Comparison of ENCODE assay signal across 26 mouse cellular contexts in genomic region chr17:86915540-86915939, GRCm38 (mm10). TPM values are rescaled to one million over a fixed set of nuclear protein-coding genes. Genes with fewer than 3 reads are reported as not detected.
DNase-seq lines count a peak whose midpoint lies in the region; ATAC-seq and TF ChIP-seq lines count a peak whose summit lies in the region.
"Had no signal": no experiment of that assay in that cellular context is flagged by ENCODE, and none has a peak within 500 bp of the region (broad histone marks: within the 10 kb centered on the region; RNA-seq: fewer than 3 reads in every experiment).

No protein-coding gene starts in this region.

- H3K4me1 ChIP-seq in kidney, adult 2 months (ENCODE audit: control insufficient read depth, insufficient read depth, low read length): no peaks in the 10 kb centered on the region
- H3K4me1 ChIP-seq in kidney, embryonic 15.5 days: peaks cover 8% of the 10 kb centered on the region
- H3K4me1 ChIP-seq in midbrain, postnatal 0 days (ENCODE audit: insufficient read depth, low read length): no peaks in the 10 kb centered on the region
- peaks cover 10% of the 10 kb centered on the region for H3K4me1 ChIP-seq in midbrain, embryonic 10.5 days
- H3K4me1 ChIP-seq: embryonic facial prominence, embryonic 13.5 days; forebrain, embryonic 15.5 days; midbrain, embryonic 12.5 days; stomach, embryonic 15.5 days had no signal

- ATAC-seq in kidney, embryonic 15.5 days (replicated peaks; ENCODE audit: low FRiP score): no peak
- ATAC-seq in midbrain, postnatal 0 days (ENCODE audit: low FRiP score): no peak
- ATAC-seq: forebrain, embryonic 15.5 days had no signal

- 85% methylated on average over 4 of the region's 4 CpGs for WGBS in kidney, adult 2 months
- 86% methylated on average over 4 of the region's 4 CpGs for WGBS in kidney, embryonic 15.5 days
- whole genome bisulfite sequencing in midbrain, postnatal 0 days: 78% methylated on average over 4 of the region's 4 CpGs
- WGBS in midbrain, embryonic 10.5 days: 80% methylated on average over 4 of the region's 4 CpGs

- no peak overlapping the region for H3K9ac ChIP-seq in kidney, embryonic 15.5 days
- H3K9ac ChIP-seq in midbrain, postnatal 0 days (replicated peaks; ENCODE audit: low read length, poor library complexity, severe bottlenecking): no peak overlapping the region
- H3K9ac ChIP-seq: embryonic facial prominence, embryonic 13.5 days; forebrain, embryonic 15.5 days; midbrain, embryonic 12.5 days; stomach, embryonic 15.5 days had no signal

- no peak overlapping the region for H3K4me2 ChIP-seq in kidney, embryonic 15.5 days
- H3K4me2 ChIP-seq in midbrain, postnatal 0 days (ENCODE audit: low read depth, low read length, poor library complexity, severe bottlenecking): no peak overlapping the region
- H3K4me2 ChIP-seq: embryonic facial prominence, embryonic 13.5 days; forebrain, embryonic 15.5 days; midbrain, embryonic 12.5 days; stomach, embryonic 15.5 days had no signal

- H3K36me3 ChIP-seq in kidney, adult 2 months (ENCODE audit: control insufficient read depth, insufficient read depth, low read length): no peaks in the 10 kb centered on the region
- H3K36me3 ChIP-seq in kidney, embryonic 15.5 days: no peaks in the 10 kb centered on the region
- H3K36me3 ChIP-seq in midbrain, postnatal 0 days (ENCODE audit: insufficient read depth, low read length): no peaks in the 10 kb centered on the region
- no peaks in the 10 kb centered on the region for H3K36me3 ChIP-seq in midbrain, embryonic 10.5 days
- H3K36me3 ChIP-seq: embryonic facial prominence, embryonic 13.5 days; forebrain, embryonic 15.5 days; midbrain, embryonic 12.5 days; stomach, embryonic 15.5 days had no signal

- no peaks in the 10 kb centered on the region for H3K9me3 ChIP-seq in kidney, embryonic 15.5 days (replicated peaks)
- H3K9me3 ChIP-seq in midbrain, postnatal 0 days (ENCODE audit: low read length): no peaks in the 10 kb centered on the region
- no peaks in the 10 kb centered on the region for H3K9me3 ChIP-seq in midbrain, embryonic 10.5 days (replicated peaks)
- H3K9me3 ChIP-seq: embryonic facial prominence, embryonic 13.5 days; forebrain, embryonic 15.5 days; midbrain, embryonic 12.5 days; stomach, embryonic 15.5 days had no signal

- H3K27me3 ChIP-seq in kidney, adult 2 months (replicated peaks; ENCODE audit: control insufficient read depth, insufficient read depth, low read length): no peaks in the 10 kb centered on the region
- no peaks in the 10 kb centered on the region for H3K27me3 ChIP-seq in kidney, embryonic 15.5 days
- no peaks in the 10 kb centered on the region for H3K27me3 ChIP-seq in midbrain, postnatal 0 days (ENCODE audit: insufficient read depth, low read length)
- H3K27me3 ChIP-seq in midbrain, embryonic 10.5 days (ENCODE audit: low read depth, poor library complexity, severe bottlenecking): no peaks in the 10 kb centered on the region
- H3K27me3 ChIP-seq: embryonic facial prominence, embryonic 13.5 days; forebrain, embryonic 15.5 days; stomach, embryonic 15.5 days had no signal

- H3K4me3 ChIP-seq in kidney, adult 2 months (ENCODE audit: insufficient read depth, low read depth, low read length): no peak overlapping the region
- H3K4me3 ChIP-seq in kidney, embryonic 15.5 days (replicated peaks): no peak overlapping the region
- H3K4me3 ChIP-seq in midbrain, postnatal 0 days (ENCODE audit: low read depth, low read length): no peak overlapping the region
- H3K4me3 ChIP-seq in midbrain, embryonic 10.5 days: no peak overlapping the region
- H3K4me3 ChIP-seq: embryonic facial prominence, embryonic 13.5 days; forebrain, embryonic 15.5 days; midbrain, embryonic 12.5 days; stomach, embryonic 15.5 days had no signal

- 0 out of 2 replicates have a peak, but pooled peaks have one; percentile 11 for TF ChIP-seq CTCF in kidney, adult 2 months (conservative IDR thresholded peaks at IDR 0.05; ENCODE audit: insufficient read depth, insufficient read length, low read depth, low read length)
- peak; percentile 34 for TF ChIP-seq CTCF in midbrain, postnatal 0 days (IDR thresholded peaks at IDR 0.05)

- TF ChIP-seq POLR2A in kidney, adult 2 months (IDR thresholded peaks at IDR 0.05; ENCODE audit: low read depth, low read length): no peak

- H3K27ac ChIP-seq in kidney, adult 2 months (ENCODE audit: insufficient read depth, low read depth, low read length): no peak overlapping the region
- no peak overlapping the region for H3K27ac ChIP-seq in kidney, embryonic 15.5 days
- H3K27ac ChIP-seq in midbrain, postnatal 0 days (ENCODE audit: low read depth, low read length): no peak overlapping the region
- no peak overlapping the region for H3K27ac ChIP-seq in midbrain, embryonic 10.5 days (replicated peaks)
- H3K27ac ChIP-seq: embryonic facial prominence, embryonic 13.5 days; forebrain, embryonic 15.5 days; macrophage; midbrain, embryonic 12.5 days; stomach, embryonic 15.5 days had no signal

- DNase-seq in kidney, adult 2 months: no peak
- DNase-seq in midbrain, postnatal 0 days (ENCODE audit: low spot score): no peak
- no peak for DNase-seq in midbrain, embryonic 10.5 days (ENCODE audit: low spot score)
- DNase-seq in ES-CJ7 (ENCODE audit: low read depth, low spot score): peak; percentile 44
- DNase-seq in naive thymus-derived CD4-positive, alpha-beta T cell, adult 2 months (ENCODE audit: low read depth): peak; percentile 30
- no peak for DNase-seq in spleen, postnatal 4 days (ENCODE audit: low spot score in 2 of 2)
- no peak for DNase-seq in retina, embryonic 14.5 days (ENCODE audit: low spot score)
- DNase-seq: adrenal gland, postnatal 14 days; cerebellum, adult 11 months; cerebellum, postnatal 14 days; gastrocnemius, postnatal 36 days; kidney, adult 9 months; layer of hippocampus, postnatal 36 days; lung, adult 2 months; spleen, adult 18-20 months had no signal

RNA-seq across cellular contexts. Expression of gene Tmem247, which starts 1.6 kb away (rescaled TPM):
- polyA plus RNA-seq in kidney, adult 2 months (2012; rRNA removed): not detected in 2 replicates
- not detected in 2 replicates for polyA plus RNA-seq in kidney, embryonic 15.5 days (2015; fragmentation: Nextera tagmentation; extraction: Ambion mirVana)
- not detected in 2 replicates for total RNA-seq in midbrain, postnatal 0 days (2014; rRNA removed)
- not detected in 2 replicates for polyA plus RNA-seq in midbrain, postnatal 0 days (2015; fragmentation: Nextera tagmentation; extraction: Ambion mirVana)
- not detected in 2 replicates for polyA plus RNA-seq in midbrain, embryonic 10.5 days (2016; fragmentation: Nextera tagmentation; extraction: Ambion mirVana)
- total RNA-seq: adrenal gland, postnatal 14 days; gastrocnemius, postnatal 36 days; layer of hippocampus, postnatal 36 days; left cerebral cortex, postnatal 25 days had no signal
- polyA plus RNA-seq: embryonic facial prominence, embryonic 13.5 days; forebrain, embryonic 15.5 days; heart, embryonic 16.5 days; hindbrain, embryonic 11.5 days; limb, embryonic 14.5 days; lung, adult 2 months; macrophage; midbrain, embryonic 12.5 days; neural tube, embryonic 14.5 days; stomach, embryonic 15.5 days had no signal

RNA-seq across cellular contexts. Expression of gene Atp6v1e2, which starts 32.2 kb away (rescaled TPM):
- not detected in 2 replicates for polyA plus RNA-seq in kidney, adult 2 months (2012; rRNA removed)
- polyA plus RNA-seq in kidney, embryonic 15.5 days (2015; fragmentation: Nextera tagmentation; extraction: Ambion mirVana): not detected in 2 replicates
- not detected in 2 replicates for total RNA-seq in midbrain, postnatal 0 days (2014; rRNA removed)
- 0.33 TPM in 1 of 2 replicates, not detected in the other for polyA plus RNA-seq in midbrain, postnatal 0 days (2015; fragmentation: Nextera tagmentation; extraction: Ambion mirVana)
- polyA plus RNA-seq in midbrain, embryonic 10.5 days (2016; fragmentation: Nextera tagmentation; extraction: Ambion mirVana): not detected in 2 replicates
- total RNA-seq: adrenal gland, postnatal 14 days; gastrocnemius, postnatal 36 days; layer of hippocampus, postnatal 36 days had no signal
- polyA plus RNA-seq: embryonic facial prominence, embryonic 13.5 days; forebrain, embryonic 15.5 days; heart, embryonic 16.5 days; hindbrain, embryonic 11.5 days; limb, embryonic 14.5 days; lung, adult 2 months; macrophage; neural tube, embryonic 14.5 days; stomach, embryonic 15.5 days had no signal

RNA-seq across cellular contexts. Expression of gene Rhoq, which starts 47.3 kb away (rescaled TPM):
- 27.1 and 30.8 TPM in 2 replicates for polyA plus RNA-seq in kidney, adult 2 months (2012; rRNA removed)
- polyA plus RNA-seq in kidney, embryonic 15.5 days (2015; fragmentation: Nextera tagmentation; extraction: Ambion mirVana): 16.3 and 16.9 TPM in 2 replicates
- total RNA-seq in midbrain, postnatal 0 days (2014; rRNA removed): 23.1 and 26.3 TPM in 2 replicates
- 4.3 and 5.1 TPM in 2 replicates for polyA plus RNA-seq in midbrain, postnatal 0 days (2015; fragmentation: Nextera tagmentation; extraction: Ambion mirVana)
- 9.0 and 9.9 TPM in 2 replicates for polyA plus RNA-seq in midbrain, embryonic 10.5 days (2016; fragmentation: Nextera tagmentation; extraction: Ambion mirVana)

Comparison
In these comparisons a context has a peak if more than half of its experiments do, and no peak if none do; other contexts are left out.
1. DNase-seq: peak in ES-CJ7 (single experiment) and naive thymus-derived CD4-positive, alpha-beta T cell, adult 2 months (single experiment); none in kidney, adult 2 months (single experiment), midbrain, postnatal 0 days (single experiment), midbrain, embryonic 10.5 days (single experiment), spleen, postnatal 4 days (0 of 2) and retina, embryonic 14.5 days (single experiment).